Mouse (Mus musculus) gastrocnemius, postnatal 36 days (tissue): ENCODE measurements at regions not wholly inside any gene's neighbourhood (a gene's known extent, or its start where the extent isn't known, plus 50 kb on each side); places are given as distances from the start of the nearest gene placed in this dataset.

Experiments
- DNase-seq, 2 experiments: peaks; one replicate each; pipeline ENCODE4 v3.0.0; 2022
- intact Hi-C: fragments of 180-260 bp; cut with DNase I; formaldehyde crosslinking; loops from one replicate; pipeline ENCODE4 v1.15.1; 2025

- no peak for DNase-seq
- intact Hi-C loops, result no loop called here
These were observed 181.2 kb downstream of the Klf6 start for GRCm38 (mm10) chr13:6042495-6042894.

DNA sequence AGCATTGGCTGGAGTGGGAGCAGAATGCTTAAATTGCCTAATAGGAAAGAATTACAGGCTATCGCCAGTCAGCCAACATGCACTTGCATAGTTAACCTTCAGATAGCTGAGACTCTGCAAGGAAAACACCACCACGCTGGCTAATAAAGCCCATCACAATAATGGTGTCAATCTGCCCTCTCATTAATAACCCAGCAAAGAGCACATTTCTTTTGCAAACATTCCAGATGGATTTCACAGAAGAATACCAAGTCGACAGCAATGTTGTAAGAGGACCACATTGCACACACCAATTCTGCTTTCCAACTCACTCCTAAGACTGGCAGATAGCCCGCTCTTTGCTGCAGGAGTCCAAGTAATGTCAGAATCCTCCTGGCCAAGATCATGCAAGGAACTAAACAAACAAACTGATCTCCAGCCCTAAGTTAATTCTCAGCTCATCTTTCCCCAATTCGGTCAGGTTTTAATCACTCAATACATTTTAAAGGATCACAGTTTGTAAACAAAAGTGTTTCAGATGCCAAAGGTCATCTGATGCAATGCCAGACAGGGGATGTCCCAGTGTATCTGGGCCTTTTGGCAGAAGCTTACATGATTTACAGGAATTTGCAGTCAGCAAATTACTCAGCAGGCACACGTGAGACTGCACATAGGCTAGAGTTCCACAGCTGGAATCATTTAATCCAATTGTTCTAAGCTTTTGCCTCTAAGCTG lies 198.4 kb downstream of the Klf6 start:
- peak; percentile 32 to 58 for DNase-seq
- intact Hi-C loops, result no loop called here

- DNase-seq, result no peak
- intact Hi-C loops, result no loop called here
These were observed 199.1 kb downstream of the Klf6 start for GRCm38 (mm10) chr13:6060229-6060845.

DNA sequence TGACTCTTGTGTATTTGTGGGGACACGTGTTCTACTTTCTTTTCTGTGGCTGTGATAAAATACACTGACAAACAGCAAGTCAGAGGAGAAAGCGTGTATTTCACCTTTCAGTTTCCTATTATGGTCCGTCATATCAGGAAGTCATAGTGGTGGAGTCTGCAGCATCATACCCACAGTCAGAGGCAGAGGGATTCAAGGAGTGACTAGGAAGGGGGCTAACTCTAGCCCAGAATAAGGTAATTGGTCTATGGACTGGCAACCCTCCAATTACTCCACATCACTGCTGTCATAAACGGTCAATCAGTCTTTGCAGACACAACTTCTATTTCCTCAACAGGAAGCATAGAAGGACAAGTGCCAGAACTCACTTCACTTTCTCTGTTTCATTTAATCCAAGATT lies 201.0 kb downstream of the Klf6 start:
- no peak for DNase-seq
- intact Hi-C loops, result no loop called here

DNA sequence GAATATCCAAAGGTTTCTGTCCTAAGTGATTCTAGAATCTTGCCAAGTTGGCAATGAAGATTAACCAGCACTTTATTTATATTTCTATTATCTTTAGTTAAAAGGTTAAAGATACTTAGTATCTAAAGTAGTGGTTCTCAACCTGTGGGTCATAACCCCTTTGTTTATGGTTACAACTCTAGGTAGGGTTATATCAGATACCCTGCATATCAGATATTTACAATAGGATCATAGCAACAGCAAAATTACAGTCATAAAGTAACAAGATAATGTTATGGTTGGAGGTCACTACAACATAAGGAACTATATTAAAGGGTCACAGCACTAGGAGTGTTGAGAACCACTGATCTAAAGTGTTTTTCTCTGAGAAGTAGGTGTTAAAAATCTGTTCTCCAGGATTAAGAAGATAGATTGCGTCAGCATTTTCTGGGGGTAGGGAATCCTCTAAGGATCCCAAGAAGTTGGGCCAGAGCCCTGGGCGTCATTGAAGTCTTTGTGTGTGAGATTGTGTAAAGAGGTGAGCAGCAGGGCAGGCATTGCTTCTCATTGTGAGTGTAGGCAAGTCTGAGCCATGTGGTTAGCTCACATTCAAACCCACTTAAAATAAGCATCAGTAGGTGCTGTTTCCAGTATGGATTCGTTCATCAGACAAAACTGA lies 201.6 kb downstream of the Klf6 start:
- no peak for DNase-seq
- intact Hi-C loops, result no loop called here

GRCm38 (mm10) chr13:6076978-6077825 lies 215.9 kb downstream of the Klf6 start:
- intact Hi-C loops, result no loop called here
- no peak for DNase-seq

GRCm38 (mm10) chr13:6085891-6086290 lies 224.6 kb downstream of the Klf6 start:
- no peak for DNase-seq
- intact Hi-C loops, result no loop called here

- intact Hi-C loops, result no loop called here
- DNase-seq, result no peak
These were observed 247.9 kb downstream of the Klf6 start for GRCm38 (mm10) chr13:6109018-6109657.

DNA sequence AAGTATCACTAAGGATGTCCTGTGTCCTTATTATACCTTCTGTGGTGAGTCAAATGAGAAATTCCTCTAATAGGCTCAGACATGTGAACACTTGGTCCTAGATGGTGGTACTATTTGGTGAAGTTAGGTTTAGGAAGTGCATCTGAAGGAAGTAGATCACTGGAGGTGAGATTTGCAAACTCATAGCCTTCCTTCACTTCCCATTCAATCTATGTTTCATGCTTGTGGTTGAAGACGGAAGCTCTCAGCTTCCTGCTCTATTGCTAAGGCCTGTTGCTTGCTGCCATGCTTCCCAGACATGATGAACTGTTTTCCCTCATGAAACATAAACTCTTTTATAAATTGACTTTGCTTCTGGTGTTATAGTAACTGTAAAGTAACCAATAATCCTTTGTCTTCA lies 258.4 kb downstream of the Klf6 start:
- intact Hi-C loops, result no loop called here
- DNase-seq, result no peak

DNA sequence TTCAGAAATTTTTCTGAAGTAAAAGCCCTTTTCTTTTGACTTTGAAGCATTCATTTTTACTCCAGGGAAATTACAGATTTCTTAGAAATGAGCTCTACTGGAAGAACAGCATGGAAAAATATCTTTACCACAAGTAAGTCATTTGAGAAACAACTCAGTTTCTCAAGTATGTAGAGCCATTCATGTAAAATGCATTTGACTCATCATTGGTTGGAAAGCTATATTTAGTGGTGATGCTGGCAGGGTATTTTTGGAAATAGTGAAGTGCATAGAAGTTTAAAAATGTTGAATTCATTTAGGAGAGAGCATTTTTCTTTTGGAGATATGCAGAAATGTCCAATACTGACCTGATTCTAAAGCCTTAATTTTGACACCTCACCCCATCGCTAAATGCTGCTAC lies 266.0 kb downstream of the Klf6 start:
- intact Hi-C loops, result no loop called here
- DNase-seq, result no peak

- intact Hi-C loops, result no loop called here
- DNase-seq, result no peak
These were observed 267.6 kb downstream of the Klf6 start for GRCm38 (mm10) chr13:6128903-6129302.

DNA sequence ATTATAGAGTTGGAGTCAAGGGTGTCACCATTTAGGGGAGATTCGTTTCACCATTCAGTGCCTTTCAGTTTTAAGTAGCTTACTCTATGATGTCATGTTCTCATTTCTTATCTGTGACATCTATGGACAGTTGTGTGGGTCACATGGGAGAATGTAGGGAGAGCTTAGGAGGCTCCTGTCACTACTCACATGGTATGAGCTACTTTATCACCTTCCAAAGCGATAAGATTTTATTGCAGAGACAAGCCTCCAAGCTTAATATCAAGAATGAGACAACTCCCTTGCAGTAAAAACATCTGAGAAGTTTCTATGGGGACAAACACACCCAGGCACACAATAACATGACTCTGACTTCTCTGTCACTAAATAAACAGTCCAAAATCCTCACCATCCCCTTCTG lies 270.1 kb downstream of the Klf6 start:
- DNase-seq, result no peak
- intact Hi-C loops, result no loop called here

DNA sequence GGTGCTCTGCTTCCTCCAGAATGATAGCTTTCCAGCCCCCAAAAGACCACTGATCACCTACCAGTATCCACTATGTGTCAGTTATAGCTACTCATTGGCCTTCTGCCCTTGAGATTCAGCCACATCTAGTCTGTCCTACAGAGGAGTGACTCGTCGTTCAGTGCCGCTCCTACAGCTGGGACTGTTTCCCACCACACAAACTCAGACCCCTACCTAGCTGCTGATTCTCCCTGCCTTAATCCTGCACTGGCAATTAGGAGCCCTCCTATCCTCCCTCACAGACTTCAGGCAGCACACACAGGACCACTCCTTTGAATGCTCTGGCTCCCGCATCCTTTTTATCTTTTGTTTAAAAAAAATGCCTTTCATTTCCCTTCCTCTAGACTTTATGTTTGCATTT lies 275.9 kb downstream of the Klf6 start:
- DNase-seq, result no peak
- intact Hi-C loops, result no loop called here

- DNase-seq, result no peak
- intact Hi-C loops, result no loop called here
These were observed 281.5 kb downstream of the Klf6 start for GRCm38 (mm10) chr13:6142771-6143170.

DNA sequence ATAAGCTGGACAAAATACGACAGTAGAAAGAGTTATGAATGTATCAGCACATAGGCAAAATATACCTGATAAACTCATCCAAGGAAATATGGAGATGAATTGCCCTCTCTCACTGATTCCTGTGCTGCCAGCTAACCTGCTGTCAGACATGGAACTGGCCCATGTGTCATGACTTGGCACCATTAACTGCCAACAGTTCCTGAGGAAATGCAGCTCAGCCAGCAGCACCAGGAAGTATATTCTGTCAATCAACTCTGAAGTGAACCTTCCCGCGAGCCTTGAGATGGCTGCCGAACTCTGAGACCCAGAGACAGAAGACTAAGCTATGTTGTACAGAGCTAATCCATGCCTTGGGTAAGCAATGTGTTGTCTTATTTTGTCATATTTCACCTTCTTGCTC lies 292.4 kb downstream of the Klf6 start:
- intact Hi-C loops, result no loop called here
- DNase-seq, result no peak

DNA sequence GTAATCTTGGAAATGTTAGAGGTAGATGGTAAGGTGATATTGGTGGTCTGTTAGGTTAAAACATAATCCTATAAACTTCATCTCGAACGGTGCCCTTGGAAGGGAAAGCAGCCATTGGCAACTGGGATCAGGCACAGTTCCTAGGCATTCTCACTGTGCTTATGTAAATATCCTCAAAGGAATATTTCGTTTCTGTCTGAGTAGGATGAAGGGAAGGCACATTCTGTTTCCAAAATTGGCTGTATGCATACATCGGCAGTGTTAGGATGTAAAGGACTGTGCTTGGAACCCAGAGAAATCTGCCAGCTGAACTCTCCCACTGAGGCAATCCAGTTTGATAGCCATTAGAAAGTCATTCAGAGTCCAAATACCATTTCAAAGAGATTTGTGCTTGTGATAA lies 294.9 kb downstream of the Klf6 start:
- intact Hi-C loops, result no loop called here
- no peak for DNase-seq

DNA sequence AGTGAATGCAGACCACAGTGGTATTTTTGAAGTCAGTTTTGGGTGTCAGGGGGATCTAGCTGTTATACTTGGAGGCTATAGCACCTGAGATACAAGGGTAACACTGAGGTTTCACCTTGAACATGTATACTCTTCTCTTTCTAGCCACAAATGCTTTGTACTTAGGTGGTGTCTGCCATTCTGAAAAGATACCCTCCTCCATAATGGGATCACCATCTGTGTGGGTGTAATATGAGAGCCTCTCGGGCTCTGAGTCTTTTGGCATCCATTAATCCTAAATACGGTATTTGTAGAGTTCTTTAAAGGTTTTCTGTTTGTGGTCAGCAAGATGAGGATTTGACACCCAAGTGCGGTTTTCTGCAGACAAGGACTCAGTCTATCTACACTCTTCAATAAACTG lies 295.7 kb downstream of the Klf6 start:
- intact Hi-C loops, result no loop called here
- DNase-seq, result no peak

DNA sequence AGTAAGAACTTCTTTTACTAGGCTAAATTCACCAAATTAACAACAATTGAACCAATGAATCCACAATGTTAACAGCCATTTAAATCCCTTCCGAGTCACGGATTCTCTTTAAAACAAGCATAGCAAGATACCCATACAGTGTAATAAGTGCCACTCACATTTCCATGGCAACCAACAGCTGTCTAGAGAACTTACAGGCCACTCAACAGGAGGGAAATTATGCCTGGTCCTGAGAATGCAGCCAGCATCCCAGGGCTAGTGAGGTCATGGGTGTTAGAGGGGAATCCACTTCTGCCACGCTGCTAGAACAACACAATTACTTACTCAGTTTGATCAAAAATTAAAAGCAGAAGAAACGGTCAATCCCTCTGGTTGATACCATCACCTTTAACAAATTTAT lies 296.7 kb downstream of the Klf6 start:
- intact Hi-C loops, result no loop called here
- DNase-seq, result no peak

- DNase-seq, result no peak
- intact Hi-C loops, result no loop called here
These were observed 298.1 kb downstream of the Klf6 start for GRCm38 (mm10) chr13:6159412-6159811.

- intact Hi-C loops, result no loop called here
- no peak for DNase-seq
These were observed 304.6 kb downstream of the Klf6 start for GRCm38 (mm10) chr13:6165916-6166315.
